Mouse (Mus musculus) cerebellum, postnatal 14 days (tissue): Measurements from ENCODE around the gene A430005L14Rik.

Experiments used
- DNase-seq, 2 experiments: peaks; one replicate each; pipeline ENCODE4 v3.0.0; 2021; ENCODE audit warnings: mixed read lengths in 2 of 2

Gene A430005L14Rik

DNA sequence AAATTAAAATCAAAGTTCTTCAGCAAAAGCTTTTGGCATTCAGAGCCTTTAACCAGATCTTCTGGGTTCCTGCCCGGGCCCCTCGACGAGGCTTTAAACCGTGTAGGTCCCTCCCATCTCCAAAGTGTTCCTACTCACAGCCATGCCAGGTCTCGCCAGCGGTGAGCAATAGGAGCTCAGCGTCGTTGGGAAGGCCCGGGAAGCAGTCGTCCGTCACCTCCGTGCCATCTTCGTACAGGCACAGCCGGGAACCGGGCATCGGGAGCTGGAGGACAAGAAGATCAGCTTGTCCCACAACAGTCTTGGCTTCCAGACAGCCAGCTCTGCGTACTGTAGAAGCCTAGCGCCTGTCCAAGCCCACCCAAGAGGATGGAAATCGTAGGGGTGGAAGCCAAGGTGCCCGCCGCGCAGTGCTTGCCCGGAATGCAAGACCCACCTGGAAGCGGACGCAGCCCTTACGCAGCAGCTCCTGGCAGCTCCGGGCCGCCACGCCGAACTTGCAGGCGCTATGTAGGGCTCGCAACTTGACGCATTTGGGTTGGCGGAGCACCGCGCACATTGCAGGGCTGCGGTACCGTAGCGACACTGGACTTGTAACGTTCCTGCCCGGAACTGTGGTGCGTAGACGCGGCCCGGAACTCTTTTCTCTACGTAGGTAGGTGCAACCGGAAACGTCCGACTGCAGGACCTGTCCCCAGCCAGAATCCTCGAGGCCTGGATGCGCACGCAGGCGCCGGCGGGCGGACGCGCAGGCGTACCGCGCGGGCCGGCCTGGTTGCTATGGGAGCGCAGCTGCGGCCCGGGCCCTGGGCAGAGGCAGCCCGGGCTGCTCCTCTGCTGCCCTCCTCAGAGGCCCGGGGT, 17.6 kb downstream of the A430005L14Rik start, which contains the start of the genes Dffb and Cep104:
TSS of gene Dffb (minus strand) at position 696 of the 861 bp plus-strand sequence.
TSS of gene Cep104 (plus strand) at position 764 of the 861 bp plus-strand sequence.
- peak; percentile 97 to 98 for DNase-seq

DNA sequence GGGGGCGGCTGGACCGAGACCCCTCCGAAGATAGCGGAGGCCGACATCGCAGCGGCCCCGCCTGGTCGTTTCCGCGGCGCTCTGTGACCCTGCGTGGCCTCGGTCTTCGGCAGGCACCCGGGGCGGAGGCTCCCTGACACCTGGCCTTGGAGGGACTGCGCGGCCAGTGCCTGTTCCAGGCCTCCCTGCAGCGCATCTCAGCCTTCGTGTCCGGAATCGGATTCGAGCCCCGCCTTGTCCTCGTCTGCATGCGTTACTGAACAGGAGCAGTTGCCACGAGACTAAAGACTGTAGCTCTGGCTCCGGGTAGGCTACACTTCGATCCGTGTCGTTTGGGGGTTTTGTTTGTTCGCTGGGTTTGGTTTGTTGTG, 18.2 kb downstream of the A430005L14Rik start:
- DNase-seq: no peak

DNA sequence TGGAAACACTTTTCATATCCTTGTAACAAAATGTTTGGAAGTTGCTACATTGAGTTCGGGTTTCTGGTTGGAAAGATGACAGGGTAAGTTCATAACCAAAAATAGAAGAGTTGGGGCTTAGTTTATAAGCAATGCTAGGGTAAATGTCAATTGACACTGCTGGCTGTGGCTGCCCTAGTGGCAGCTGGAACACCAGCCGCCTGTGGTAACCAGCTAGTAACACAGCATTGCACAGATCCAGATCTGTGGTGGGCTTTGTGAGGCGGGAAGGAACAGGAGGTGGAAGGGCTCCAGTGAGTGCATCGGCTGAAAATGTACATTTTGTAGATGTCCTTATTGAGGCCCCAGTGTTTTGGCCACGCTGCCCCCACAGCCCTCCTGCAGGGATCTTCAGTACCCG, 18.7 kb downstream of the A430005L14Rik start:
- no peak for DNase-seq

- no peak for DNase-seq
These were observed 22.2 kb downstream of the A430005L14Rik start for GRCm38 (mm10) chr4:153979243-153979642.

GRCm38 (mm10) chr4:153980470-153980869, 23.4 kb downstream of the A430005L14Rik start:
- DNase-seq: no peak

GRCm38 (mm10) chr4:153992715-153993114, 35.7 kb downstream of the A430005L14Rik start:
- DNase-seq: peak; percentile 24 to 34

DNA sequence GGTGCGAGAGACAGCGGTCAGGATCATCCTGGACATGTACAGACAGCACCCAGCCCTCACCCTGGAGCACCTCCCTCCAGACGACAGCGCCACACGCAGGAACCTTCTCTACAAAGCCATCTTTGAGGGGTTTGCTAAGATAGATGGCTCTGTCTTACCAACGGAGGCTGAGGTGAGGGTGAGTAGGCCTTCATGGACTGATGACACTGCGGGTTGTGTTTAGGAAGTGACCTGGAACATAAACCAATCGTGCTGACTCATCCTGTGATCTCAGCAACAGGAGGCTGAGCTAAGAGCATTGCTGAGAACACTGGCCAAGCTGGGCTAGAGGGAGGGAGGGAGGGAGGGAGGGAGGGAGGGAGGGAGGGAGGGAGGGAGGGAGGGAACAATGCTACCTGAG, 36.5 kb downstream of the A430005L14Rik start:
- no peak for DNase-seq

DNA sequence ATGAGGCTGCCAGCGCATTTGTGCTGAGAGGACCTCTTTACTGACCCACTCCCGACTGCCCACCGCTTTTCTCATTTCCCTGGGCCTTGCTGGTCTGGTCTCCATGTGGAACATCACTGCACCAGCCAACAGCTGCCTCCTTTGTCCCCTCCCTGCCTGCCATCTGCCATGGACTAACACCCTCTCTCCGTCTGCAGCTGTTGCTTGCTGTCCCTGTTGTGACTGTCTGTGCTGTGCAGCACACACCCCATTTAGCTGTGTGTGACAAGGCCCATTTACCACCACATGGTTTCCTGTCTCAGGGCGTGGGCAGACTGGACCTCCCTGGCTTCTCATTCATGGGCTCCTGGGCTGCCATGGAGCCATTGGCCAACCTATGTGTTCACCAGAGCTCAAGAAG, 48.5 kb downstream of the A430005L14Rik start:
- DNase-seq: no peak

GRCm38 (mm10) chr4:154006264-154006663, 49.2 kb downstream of the A430005L14Rik start:
- DNase-seq: no peak

- DNase-seq: no peak
These were observed 50.7 kb downstream of the A430005L14Rik start for GRCm38 (mm10) chr4:154007759-154008158.

- no peak for DNase-seq
These were observed 54.0 kb downstream of the A430005L14Rik start for GRCm38 (mm10) chr4:154010907-154011645.
